Mouse (Mus musculus): ENCODE data around the gene Maco1. TPM values are rescaled to one million over a fixed set of nuclear protein-coding genes. Genes with fewer than 3 reads are reported as not detected.

The Maco1 gene
- polyA plus RNA-seq (2014; fragmentation: Nextera tagmentation; extraction: Ambion mirVana), result 34.4 and 36.5 TPM in 2 replicates

GRCm38 (mm10) chr4:134853259-134853636 is at the start of gene Maco1:
Maco1 (minus strand) TSS chr4:134853345.
- H3K4me1 ChIP-seq (ENCODE audit: insufficient read depth), result peaks cover 9% of the 10 kb centered on the region
- ATAC-seq (ENCODE audit: insufficient read depth) (peak; percentile 97), DNase-seq (peak; percentile 100)
- under 1% methylated on average over 36 of the region's 38 CpGs for WGBS
- H3K9ac ChIP-seq, result peak within 1 kb of the TSS; percentile 94
- H3K36me3 ChIP-seq (ENCODE audit: insufficient read depth), result no peaks in the 10 kb centered on the region
- H3K27ac ChIP-seq (ENCODE audit: low read depth), result peak within 1 kb of the TSS; percentile 93
- no peaks in the 10 kb centered on the region for H3K27me3 ChIP-seq (ENCODE audit: insufficient read depth, low read length)
- TF ChIP-seq CTCF (IDR thresholded peaks at IDR 0.05; ENCODE audit: low read depth), result no peak
- no peaks in the 10 kb centered on the region for H3K9me3 ChIP-seq (ENCODE audit: low read depth, low read length)
- H3K4me3 ChIP-seq (ENCODE audit: low read depth, low read length), result peak within 1 kb of the TSS; percentile 96
- peak within 1 kb of the TSS; percentile 83 for H3K4me2 ChIP-seq

GRCm38 (mm10) chr4:134901126-134901525 is 48.0 kb upstream of the Maco1 start:
- Histone ChIP-seq H3K9me3 (ENCODE audit: low read depth, low read length) (no peaks in the 10 kb centered on the region), H3K4me3 (ENCODE audit: low read depth, low read length) (no peak overlapping the region), H3K4me2 (no peak overlapping the region), H3K27ac (ENCODE audit: low read depth) (no peak overlapping the region), H3K4me1 (ENCODE audit: insufficient read depth) (no peaks in the 10 kb centered on the region), H3K9ac (no peak overlapping the region), H3K36me3 (ENCODE audit: insufficient read depth) (peaks cover 91% of the 10 kb centered on the region), H3K27me3 (ENCODE audit: insufficient read depth, low read length) (no peaks in the 10 kb centered on the region)
- 88% methylated on average over 8 of the region's 8 CpGs for WGBS
- no peak for DNase-seq
- TF ChIP-seq CTCF (IDR thresholded peaks at IDR 0.05; ENCODE audit: low read depth), result no peak
- no peak for ATAC-seq (ENCODE audit: insufficient read depth)

- H3K4me3 ChIP-seq (ENCODE audit: low read depth, low read length), result no peak overlapping the region
- no peaks in the 10 kb centered on the region for H3K4me1 ChIP-seq (ENCODE audit: insufficient read depth)
- no peaks in the 10 kb centered on the region for H3K27me3 ChIP-seq (ENCODE audit: insufficient read depth, low read length)
- DNase-seq, result no peak
- no peaks in the 10 kb centered on the region for H3K9me3 ChIP-seq (ENCODE audit: low read depth, low read length)
- WGBS, result 78% methylated on average over 6 of the region's 6 CpGs
- H3K36me3 ChIP-seq (ENCODE audit: insufficient read depth), result peaks cover 72% of the 10 kb centered on the region
- no peak for TF ChIP-seq CTCF (IDR thresholded peaks at IDR 0.05; ENCODE audit: low read depth)
- no peak for ATAC-seq (ENCODE audit: insufficient read depth)
- H3K27ac ChIP-seq (ENCODE audit: low read depth), result no peak overlapping the region
- no peak overlapping the region for H3K9ac ChIP-seq
- H3K4me2 ChIP-seq, result no peak overlapping the region
Observed at GRCm38 (mm10) chr4:134897256-134897655, 44.1 kb upstream of the Maco1 start.

- no peaks in the 10 kb centered on the region for H3K9me3 ChIP-seq (ENCODE audit: low read depth, low read length)
- DNase-seq, result no peak
- no peak overlapping the region for H3K4me2 ChIP-seq
- H3K4me1 ChIP-seq (ENCODE audit: insufficient read depth), result no peaks in the 10 kb centered on the region
- no peak overlapping the region for H3K4me3 ChIP-seq (ENCODE audit: low read depth, low read length)
- H3K27ac ChIP-seq (ENCODE audit: low read depth), result no peak overlapping the region
- no peak for TF ChIP-seq CTCF (IDR thresholded peaks at IDR 0.05; ENCODE audit: low read depth)
- ATAC-seq (ENCODE audit: insufficient read depth), result no peak
- H3K27me3 ChIP-seq (ENCODE audit: insufficient read depth, low read length), result no peaks in the 10 kb centered on the region
- peaks cover 24% of the 10 kb centered on the region for H3K36me3 ChIP-seq (ENCODE audit: insufficient read depth)
- WGBS, result 76% methylated on average over 6 of the region's 6 CpGs
- H3K9ac ChIP-seq, result no peak overlapping the region
Observed at GRCm38 (mm10) chr4:134892096-134892495, 39.0 kb upstream of the Maco1 start.

- no peak for TF ChIP-seq CTCF (IDR thresholded peaks at IDR 0.05; ENCODE audit: low read depth)
- H3K27me3 ChIP-seq (ENCODE audit: insufficient read depth, low read length), result no peaks in the 10 kb centered on the region
- no peak overlapping the region for H3K4me3 ChIP-seq (ENCODE audit: low read depth, low read length)
- ATAC-seq (ENCODE audit: insufficient read depth) (no peak), DNase-seq (no peak)
- 82% methylated on average over 4 of the region's 4 CpGs for WGBS
- no peaks in the 10 kb centered on the region for H3K36me3 ChIP-seq (ENCODE audit: insufficient read depth)
- H3K4me2 ChIP-seq, result no peak overlapping the region
- H3K9me3 ChIP-seq (ENCODE audit: low read depth, low read length), result no peaks in the 10 kb centered on the region
- no peak overlapping the region for H3K27ac ChIP-seq (ENCODE audit: low read depth)
- H3K9ac ChIP-seq, result no peak overlapping the region
- peaks cover under 1% of the 10 kb centered on the region; the same call in 1 of the 2 replicates for H3K4me1 ChIP-seq (ENCODE audit: insufficient read depth)
Observed at GRCm38 (mm10) chr4:134884364-134884763, 31.2 kb upstream of the Maco1 start.

GRCm38 (mm10) chr4:134883808-134884207 is 30.7 kb upstream of the Maco1 start:
- Histone ChIP-seq H3K27me3 (ENCODE audit: insufficient read depth, low read length) (no peaks in the 10 kb centered on the region), H3K27ac (ENCODE audit: low read depth) (no peak overlapping the region), H3K36me3 (ENCODE audit: insufficient read depth) (no peaks in the 10 kb centered on the region), H3K4me1 (ENCODE audit: insufficient read depth) (peaks cover 3% of the 10 kb centered on the region; the same call in 1 of the 2 replicates), H3K4me3 (ENCODE audit: low read depth, low read length) (no peak overlapping the region), H3K9me3 (ENCODE audit: low read depth, low read length) (no peaks in the 10 kb centered on the region), H3K4me2 (no peak overlapping the region), H3K9ac (no peak overlapping the region)
- no peak for TF ChIP-seq CTCF (IDR thresholded peaks at IDR 0.05; ENCODE audit: low read depth)
- ATAC-seq (ENCODE audit: insufficient read depth), result no peak
- no peak for DNase-seq
- 87% methylated on average over 10 of the region's 10 CpGs for WGBS

GRCm38 (mm10) chr4:134883266-134883665 is 30.1 kb upstream of the Maco1 start:
- Histone ChIP-seq H3K9me3 (ENCODE audit: low read depth, low read length) (no peaks in the 10 kb centered on the region), H3K9ac (no peak overlapping the region), H3K36me3 (ENCODE audit: insufficient read depth) (no peaks in the 10 kb centered on the region), H3K4me1 (ENCODE audit: insufficient read depth) (peaks cover 3% of the 10 kb centered on the region; the same call in 1 of the 2 replicates), H3K27ac (ENCODE audit: low read depth) (no peak overlapping the region), H3K4me3 (ENCODE audit: low read depth, low read length) (no peak overlapping the region), H3K4me2 (no peak overlapping the region), H3K27me3 (ENCODE audit: insufficient read depth, low read length) (no peaks in the 10 kb centered on the region)
- 25% methylated on average over 7 of the region's 7 CpGs for WGBS
- no peak for ATAC-seq (ENCODE audit: insufficient read depth)
- DNase-seq, result peak; percentile 62
- TF ChIP-seq CTCF (IDR thresholded peaks at IDR 0.05; ENCODE audit: low read depth), result peak; percentile 74

- Histone ChIP-seq H3K36me3 (ENCODE audit: insufficient read depth) (no peaks in the 10 kb centered on the region), H3K4me1 (ENCODE audit: insufficient read depth) (peaks cover 3% of the 10 kb centered on the region; the same call in 1 of the 2 replicates), H3K4me3 (ENCODE audit: low read depth, low read length) (no peak overlapping the region), H3K9me3 (ENCODE audit: low read depth, low read length) (no peaks in the 10 kb centered on the region), H3K27ac (ENCODE audit: low read depth) (no peak overlapping the region), H3K27me3 (ENCODE audit: insufficient read depth, low read length) (no peaks in the 10 kb centered on the region), H3K4me2 (peak overlapping the region; percentile 55), H3K9ac (no peak overlapping the region)
- no peak for ATAC-seq (ENCODE audit: insufficient read depth)
- peak; percentile 38 for DNase-seq
- WGBS, result 35% methylated on average over 6 of the region's 6 CpGs
- TF ChIP-seq CTCF (IDR thresholded peaks at IDR 0.05; ENCODE audit: low read depth), result peak; percentile 47
Observed at GRCm38 (mm10) chr4:134880041-134880440, 26.9 kb upstream of the Maco1 start.

Data from lung, embryonic 14.5 days (tissue).